Mouse (Mus musculus): ENCODE measurements around the gene Nelfa. TPM values are rescaled to one million over a fixed set of nuclear protein-coding genes. Genes with fewer than 3 reads are reported as not detected.

Gene Nelfa
- total and polyA plus RNA-seq, 3 experiments, result 20.6 to 41.2 (median 23.9) TPM

DNA sequence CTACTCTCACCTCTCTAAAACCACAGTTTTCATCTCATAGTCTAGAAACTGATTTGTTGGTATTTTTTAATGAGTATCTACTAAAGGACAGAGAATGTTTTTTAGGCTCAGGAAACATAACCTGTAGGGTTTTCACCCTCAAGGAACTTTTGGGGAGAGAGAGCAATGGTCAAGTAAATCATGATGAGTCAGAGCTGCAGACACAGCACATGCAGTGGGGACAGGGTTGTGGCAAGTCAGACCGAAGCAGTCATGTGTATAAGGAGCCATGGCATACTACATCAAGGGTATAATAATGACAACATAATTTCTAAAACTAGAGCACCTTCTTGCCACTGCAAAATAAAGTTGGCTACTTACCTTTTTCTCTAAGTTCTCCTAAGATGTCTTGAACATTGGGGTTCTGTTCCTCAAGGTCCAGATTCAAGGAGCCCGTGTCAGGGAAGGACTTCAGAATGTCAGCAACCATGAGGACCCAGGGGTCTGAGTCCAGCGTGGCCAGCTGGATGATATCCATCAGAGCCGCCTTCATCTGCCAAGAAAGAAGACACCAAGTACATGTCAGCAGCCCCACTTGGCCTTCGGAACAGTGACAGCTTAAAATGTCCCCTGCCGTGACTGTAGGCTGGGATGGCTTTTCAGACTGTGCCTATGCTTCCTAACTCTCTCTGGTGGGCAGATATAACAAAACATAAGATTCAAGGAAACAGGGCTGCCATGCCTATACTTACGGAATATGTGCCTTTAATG is 14.6 kb downstream of the Nelfa start:
- dilution Hi-C loops (cut with MboI; ENCODE audit: extremely low pct_ligation_motif_present, extremely low pct_unique_long_range_greater_than_20kb, low sequenced_read_pairs), result no loop called here
- H3K4me3 ChIP-seq (replicated peaks in 1 of 3; ENCODE audit: low read depth in 2 of 3, low read length in 2 of 3, poor library complexity in 1 of 3), result no peak overlapping the region
- H3K4me1 ChIP-seq (ENCODE audit: control insufficient read depth in 1 of 2, insufficient read depth in 2 of 2), result no peaks in the 10 kb centered on the region
- no peak for DNase-seq (ENCODE audit: extremely low read depth)
- no peak overlapping the region for H3K9ac ChIP-seq (ENCODE audit: insufficient read depth, low read depth)
- no peaks in the 10 kb centered on the region for H3K9me3 ChIP-seq (replicated peaks; ENCODE audit: low read length)
- H3K79me2 ChIP-seq (replicated peaks; ENCODE audit: control insufficient read depth, extremely low read depth, insufficient read depth, poor library complexity, severe bottlenecking), result peaks cover 15% of the 10 kb centered on the region
- peaks cover 40 to 68% of the 10 kb centered on the region in 2 experiments for H3K36me3 ChIP-seq (replicated peaks in 1 of 2; ENCODE audit: control insufficient read depth in 1 of 2, insufficient read depth in 1 of 2, low read length in 1 of 2)
- H3K4me2 ChIP-seq (ENCODE audit: insufficient read depth, low read depth, poor library complexity, severe bottlenecking), result no peak overlapping the region
- in situ Hi-C loops (cut with MboI; ENCODE audit: low pct_ligation_motif_present, low pct_unique_long_range_greater_than_20kb, low sequenced_read_pairs), result no loop called here
- TF ChIP-seq POLR2A (IDR thresholded peaks at IDR 0.05; ENCODE audit: low read depth, low read length) (no peak), RAD21 (IDR thresholded peaks at IDR 0.05; ENCODE audit: low read depth, low read length) (no peak), ZKSCAN1 (IDR thresholded peaks at IDR 0.05; ENCODE audit: borderline replicate concordance, low read depth, low read length) (no peak)
- H3K27me3 ChIP-seq (replicated peaks), result no peaks in the 10 kb centered on the region
- H3K27ac ChIP-seq (ENCODE audit: insufficient read depth, low read depth), result no peak overlapping the region

DNA sequence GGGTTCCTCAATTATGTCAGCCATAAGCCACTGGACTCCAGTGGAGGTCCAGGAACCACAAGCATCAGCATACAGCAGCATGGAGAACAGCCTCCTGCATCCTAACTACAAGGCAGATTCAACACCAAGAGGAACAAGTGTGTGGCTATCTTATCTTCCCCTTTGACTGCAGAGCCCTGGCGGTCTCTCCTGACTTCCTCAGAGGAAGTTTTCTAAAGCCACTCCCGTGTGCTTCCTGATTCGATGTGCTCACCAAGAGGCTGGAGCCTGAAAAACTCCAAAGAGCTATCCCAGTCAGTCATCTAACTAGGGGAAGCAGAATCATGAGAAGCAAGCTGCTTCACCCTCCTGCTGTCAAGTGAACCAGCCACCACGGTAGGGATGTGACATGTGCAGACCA is 15.3 kb downstream of the Nelfa start:
- in situ Hi-C loops (cut with MboI; ENCODE audit: low pct_ligation_motif_present, low pct_unique_long_range_greater_than_20kb, low sequenced_read_pairs) (no loop called here), dilution Hi-C loops (cut with MboI; ENCODE audit: extremely low pct_ligation_motif_present, extremely low pct_unique_long_range_greater_than_20kb, low sequenced_read_pairs) (no loop called here)
- no peak for DNase-seq (ENCODE audit: extremely low read depth)
- no peak overlapping the region for H3K27ac ChIP-seq (ENCODE audit: insufficient read depth, low read depth)
- peaks cover 8% of the 10 kb centered on the region for H3K79me2 ChIP-seq (replicated peaks; ENCODE audit: control insufficient read depth, extremely low read depth, insufficient read depth, poor library complexity, severe bottlenecking)
- H3K4me2 ChIP-seq (ENCODE audit: insufficient read depth, low read depth, poor library complexity, severe bottlenecking), result no peak overlapping the region
- H3K4me1 ChIP-seq (ENCODE audit: control insufficient read depth in 1 of 2, insufficient read depth in 2 of 2), result no peaks in the 10 kb centered on the region
- peaks cover 38 to 68% of the 10 kb centered on the region in 2 experiments for H3K36me3 ChIP-seq (replicated peaks in 1 of 2; ENCODE audit: control insufficient read depth in 1 of 2, insufficient read depth in 1 of 2, low read length in 1 of 2)
- no peaks in the 10 kb centered on the region for H3K9me3 ChIP-seq (replicated peaks; ENCODE audit: low read length)
- H3K27me3 ChIP-seq (replicated peaks), result no peaks in the 10 kb centered on the region
- no peak overlapping the region for H3K4me3 ChIP-seq (replicated peaks in 1 of 3; ENCODE audit: low read depth in 2 of 3, low read length in 2 of 3, poor library complexity in 1 of 3)
- H3K9ac ChIP-seq (ENCODE audit: insufficient read depth, low read depth), result no peak overlapping the region
- TF ChIP-seq MAX (IDR thresholded peaks at IDR 0.05; ENCODE audit: low read length) (no peak), POLR2A (IDR thresholded peaks at IDR 0.05; ENCODE audit: low read depth, low read length) (no peak), CTCF (conservative IDR thresholded peaks at IDR 0.05 in 1 of 2, IDR thresholded peaks at IDR 0.05 in 1 of 2; ENCODE audit: low read depth in 2 of 2, low read length in 2 of 2) (no peak), JUN (IDR thresholded peaks at IDR 0.05; ENCODE audit: insufficient read depth, low read depth, low read length) (no peak), NRF1 (IDR thresholded peaks at IDR 0.05; ENCODE audit: low read depth, low read length) (no peak), ZMIZ1 (IDR thresholded peaks at IDR 0.05; ENCODE audit: low read depth, low read length) (no peak), TCF12 (IDR thresholded peaks at IDR 0.05; ENCODE audit: low read depth, low read length) (no peak), MAZ (IDR thresholded peaks at IDR 0.05; ENCODE audit: low read depth, low read length) (no peak), BHLHE40 (IDR thresholded peaks at IDR 0.05; ENCODE audit: low read depth, low read length) (no peak)

DNA sequence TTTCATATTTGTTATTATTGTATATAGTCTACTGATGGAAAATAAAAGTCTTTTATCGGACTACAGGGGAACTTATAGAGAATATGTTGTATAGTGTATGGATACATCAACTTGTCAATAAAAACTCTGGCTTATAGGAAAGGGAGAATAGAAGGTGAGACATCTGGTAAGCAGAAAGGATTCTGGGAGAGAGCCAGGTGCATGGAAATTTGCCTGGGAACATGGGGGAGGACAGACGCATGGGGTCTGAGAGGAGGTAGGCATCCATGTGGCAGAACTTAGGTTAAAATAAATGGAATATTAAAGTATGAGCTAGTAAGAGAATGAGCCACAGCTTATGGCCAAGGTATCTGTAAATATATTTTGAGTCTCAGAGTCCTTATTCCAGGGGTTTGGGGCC is 16.2 kb downstream of the Nelfa start:
- in situ Hi-C loops (cut with MboI; ENCODE audit: low pct_ligation_motif_present, low pct_unique_long_range_greater_than_20kb, low sequenced_read_pairs), result no loop called here
- TF ChIP-seq IRF4 (IDR thresholded peaks at IDR 0.05; ENCODE audit: low read depth, low read length), result no peak
- dilution Hi-C loops (cut with MboI; ENCODE audit: extremely low pct_ligation_motif_present, extremely low pct_unique_long_range_greater_than_20kb, low sequenced_read_pairs), result no loop called here
- Histone ChIP-seq H3K9me3 (replicated peaks; ENCODE audit: low read length) (no peaks in the 10 kb centered on the region), H3K9ac (ENCODE audit: insufficient read depth, low read depth) (no peak overlapping the region), H3K4me3 (replicated peaks in 1 of 3; ENCODE audit: low read depth in 2 of 3, low read length in 2 of 3, poor library complexity in 1 of 3) (no peak overlapping the region), H3K27me3 (replicated peaks) (no peaks in the 10 kb centered on the region), H3K79me2 (replicated peaks; ENCODE audit: control insufficient read depth, extremely low read depth, insufficient read depth, poor library complexity, severe bottlenecking) (peaks cover 8% of the 10 kb centered on the region), H3K36me3 (replicated peaks in 1 of 2; ENCODE audit: control insufficient read depth in 1 of 2, insufficient read depth in 1 of 2, low read length in 1 of 2) (peaks cover 45 to 74% of the 10 kb centered on the region in 2 experiments), H3K27ac (ENCODE audit: insufficient read depth, low read depth) (no peak overlapping the region), H3K4me1 (ENCODE audit: control insufficient read depth in 1 of 2, insufficient read depth in 2 of 2) (no peaks in the 10 kb centered on the region), H3K4me2 (ENCODE audit: insufficient read depth, low read depth, poor library complexity, severe bottlenecking) (no peak overlapping the region)
- DNase-seq (ENCODE audit: extremely low read depth), result no peak
